Mouse (Mus musculus) subcutaneous adipose tissue, adult 2 months (tissue): Measurements from ENCODE around the gene Wnt4. TPM values are rescaled to one million over a fixed set of nuclear protein-coding genes. Genes with fewer than 3 reads are reported as not detected.

ENCODE experiments used
- polyA plus RNA-seq: library from polyadenylated mRNA; depleted of rRNA; stranded (reverse); fragments of >200 nt; gene quantifications from 2 replicates; pipeline ENCODE4 v1.2.3, GENCODE M21; 2012; ENCODE audit warnings: low replicate concordance; rRNA removed

The Wnt4 gene
- 0.34 and 13.3 TPM in 2 replicates for polyA plus RNA-seq

GRCm38 (mm10) chr4:137277166-137277513 is at the start of gene Wnt4:
TSS of gene Wnt4 (plus strand) at chr4:137277489.

Other genes with a start within 250 kb of the Wnt4 start
- 6.9 and 15.0 TPM in 2 replicates for gene Zbtb40, start 228.7 kb upstream of the Wnt4 start, polyA plus RNA-seq
- gene Cdc42, start 80.2 kb downstream of the Wnt4 start, polyA plus RNA-seq, result 156 and 175 TPM in 2 replicates
- not detected in 2 replicates for gene Cela3a, start 132.3 kb downstream of the Wnt4 start, polyA plus RNA-seq
- gene Cela3b, start 153.1 kb downstream of the Wnt4 start, polyA plus RNA-seq, result 0.57 and 0.77 TPM in 2 replicates
- gene 1700013G24Rik, start 175.8 kb downstream of the Wnt4 start, polyA plus RNA-seq, result not detected in 2 replicates
- 117 and 143 TPM in 2 replicates for gene Hspg2, start 191.3 kb downstream of the Wnt4 start, polyA plus RNA-seq